Mouse (Mus musculus) liver, postnatal 0 days (tissue): ENCODE measurements around the gene Itgb2l. TPM values are rescaled to one million over a fixed set of nuclear protein-coding genes. Genes with fewer than 3 reads are reported as not detected.

ENCODE experiments used
- ATAC-seq: fragments of 200-750 bp; cut with Nextera tagmentation; 2 replicates; pipeline ENCODE4 v1.8.0; 2017; ENCODE audit warnings: mild to moderate bottlenecking, moderate library complexity
- DNase-seq: peaks from one replicate; pipeline ENCODE4 v3.0.0-alpha.2; 2016
- H3K27ac ChIP-seq: fragments of 300-500 bp; sonication (generic); 2 replicates; pipeline ENCODE4 v1.5.1; 2014; ENCODE audit warnings: antibody characterized with exemption, moderate library complexity, mild to moderate bottlenecking, low read depth
- H3K27me3 ChIP-seq: fragments of 300-500 bp; sonication (generic); 2 replicates; pipeline ENCODE4 v1.6.1; 2014; ENCODE audit warnings: low read length, control low read depth, mixed read lengths; ENCODE audit not compliant: insufficient read depth
- H3K36me3 ChIP-seq: fragments of 300-500 bp; sonication (generic); replicated peaks from 2 replicates; pipeline ENCODE4 v1.6.1; 2014; ENCODE audit warnings: mild to moderate bottlenecking, control low read depth, low read length, moderate library complexity, mixed read lengths; ENCODE audit not compliant: insufficient read depth
- H3K4me1 ChIP-seq: fragments of 300-500 bp; sonication (generic); 2 replicates; pipeline ENCODE4 v1.6.1; 2014; ENCODE audit warnings: antibody characterized with exemption, mild to moderate bottlenecking, control low read depth; ENCODE audit not compliant: insufficient read depth
- H3K4me2 ChIP-seq: fragments of 300-500 bp; sonication (generic); 2 replicates; pipeline ENCODE4 v1.6.1; 2014; ENCODE audit warnings: low read depth, mild to moderate bottlenecking, low read length, moderate library complexity, mixed read lengths
- H3K4me3 ChIP-seq: fragments of 300-500 bp; sonication (generic); 2 replicates; pipeline ENCODE4 v1.5.1; 2014; ENCODE audit warnings: low read depth, low read length
- H3K9ac ChIP-seq: fragments of 300-500 bp; sonication (generic); replicated peaks from 2 replicates; pipeline ENCODE4 v1.6.1; 2014; ENCODE audit warnings: mild to moderate bottlenecking, moderate library complexity
- H3K9me3 ChIP-seq: fragments of 300-500 bp; sonication (generic); 2 replicates; pipeline ENCODE4 v1.6.1; 2016; ENCODE audit warnings: mild to moderate bottlenecking, control low read depth, low read length, mixed read lengths
- CTCF ChIP-seq: sonication (generic); IDR thresholded peaks from 2 replicates; pipeline ENCODE4 v1.5.1; 2016; ENCODE audit warnings: antibody characterized with exemption, low read depth
- EP300 ChIP-seq: IDR thresholded peaks from 2 replicates; pipeline ENCODE4 v1.6.1; 2016; ENCODE audit warnings: antibody characterized with exemption, low read depth, mild to moderate bottlenecking
- WGBS: fragments of 180-500 bp; shearing (Covaris S2); extraction: QIAGEN DNeasy Blood & Tissue Kit; methylation state at CpG from one replicate; pipeline ENCODE4 v1.1.7; 2014; ENCODE audit not compliant: insufficient replicate concordance; 5-methylcytosine and 5-hydroxymethylcytosine counted together
- polyA plus RNA-seq: library from polyadenylated mRNA; unstranded; fragments of >200 nt; fragmentation: Nextera tagmentation; extraction: Ambion mirVana; gene quantifications from 2 replicates; pipeline ENCODE4 v1.2.1, GENCODE M21; 2015

Gene Itgb2l
- polyA plus RNA-seq, 1 experiment from 2014 or later, result 10.0 TPM

DNA sequence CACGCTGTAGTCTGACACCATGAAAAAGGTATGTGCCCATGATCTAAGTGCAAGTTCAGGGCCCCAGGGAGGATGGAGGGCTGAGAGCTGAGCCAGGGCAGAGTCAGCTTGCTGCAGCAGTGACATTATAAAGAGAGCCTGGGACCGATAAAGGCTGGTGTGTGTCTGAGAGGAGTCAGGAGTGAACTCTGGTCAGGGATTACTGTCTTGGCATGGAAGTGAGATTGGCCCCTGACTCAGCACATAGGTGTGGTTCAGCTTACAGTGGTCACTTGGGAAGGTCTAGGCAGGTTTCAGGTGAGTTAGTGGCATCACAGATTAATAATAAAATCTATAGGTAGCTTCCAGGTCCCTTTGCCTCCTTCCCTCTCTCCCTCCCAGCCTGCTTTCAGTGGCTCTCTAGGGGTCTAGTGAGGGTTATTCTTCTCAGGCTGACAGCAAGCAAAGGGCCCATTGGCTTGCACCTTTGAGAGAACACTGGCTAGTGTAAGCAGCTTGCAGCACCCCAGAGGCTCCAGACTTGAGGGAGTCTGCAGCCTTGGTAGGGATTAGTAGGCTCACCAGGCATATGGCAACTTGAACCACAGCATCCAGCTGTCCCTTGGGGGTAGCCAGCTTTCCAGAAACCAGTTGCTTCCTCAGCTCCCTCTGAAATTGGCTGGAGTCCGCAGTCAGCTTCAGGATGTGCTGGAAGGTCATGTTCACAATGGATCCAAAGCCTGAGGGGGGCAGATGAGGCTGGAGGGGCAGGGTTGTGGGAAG lies 9.2 kb downstream of the Itgb2l start:
- no peaks in the 10 kb centered on the region for H3K27me3 ChIP-seq
- WGBS, result 73% methylated on average over 3 of the region's 3 CpGs

DNA sequence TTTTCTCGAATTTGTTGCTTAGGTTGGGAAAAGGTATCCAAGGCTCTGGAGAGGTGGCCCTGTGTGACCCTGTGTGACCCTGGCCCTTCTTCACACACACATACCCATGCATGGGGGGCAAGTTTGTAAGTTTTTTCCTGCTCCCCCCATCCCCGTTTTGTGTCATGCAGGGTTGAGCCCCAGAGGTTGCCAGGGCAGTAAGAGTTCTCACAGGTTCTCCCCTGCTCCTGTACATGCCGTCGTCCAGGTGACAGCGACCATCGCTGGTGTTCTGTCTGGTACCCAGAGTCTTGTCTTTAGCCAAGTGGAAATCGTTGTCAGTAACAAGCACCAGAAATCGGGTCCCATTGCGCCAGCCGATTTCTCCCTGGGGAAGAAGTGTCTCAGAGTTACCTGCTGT lies 10.2 kb downstream of the Itgb2l start:
- ATAC-seq, result no peak
- Histone ChIP-seq H3K36me3 (no peaks in the 10 kb centered on the region), H3K9ac (no peak overlapping the region), H3K4me3 (no peak overlapping the region), H3K4me2 (no peak overlapping the region), H3K4me1 (no peaks in the 10 kb centered on the region), H3K27me3 (no peaks in the 10 kb centered on the region), H3K9me3 (no peaks in the 10 kb centered on the region), H3K27ac (no peak overlapping the region)
- WGBS, result 68% methylated on average over 10 of the region's 10 CpGs
- TF ChIP-seq EP300, result no peak
- no peak for TF ChIP-seq CTCF
- no peak for DNase-seq

More for the DNA sequence above, 9.2 kb downstream of the Itgb2l start:
- Histone ChIP-seq H3K4me2 (no peak overlapping the region), H3K9me3 (no peaks in the 10 kb centered on the region), H3K27ac (no peak overlapping the region), H3K4me1 (no peaks in the 10 kb centered on the region), H3K36me3 (no peaks in the 10 kb centered on the region), H3K4me3 (no peak overlapping the region), H3K9ac (no peak overlapping the region)
- ATAC-seq (no peak), DNase-seq (no peak)
- TF ChIP-seq CTCF (no peak), EP300 (no peak)

DNA sequence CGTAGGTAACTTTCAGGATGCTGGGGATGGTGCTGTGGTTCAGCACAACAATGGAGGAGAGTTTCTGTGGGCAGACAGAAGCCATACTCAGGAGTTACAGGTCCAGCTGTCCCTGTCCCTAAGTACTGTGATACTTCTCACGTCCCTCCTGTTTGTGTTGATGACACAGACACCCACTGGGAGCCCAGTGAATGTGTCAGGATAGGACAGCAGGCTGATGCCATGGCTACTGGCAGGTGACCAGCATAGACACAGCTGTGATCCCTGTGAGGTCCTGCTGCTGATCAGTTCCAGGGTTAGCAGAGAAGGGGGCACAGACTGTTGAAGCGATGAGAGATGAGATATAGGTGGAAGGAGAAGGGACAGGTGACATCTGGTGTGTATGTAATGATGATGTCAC lies 14.4 kb downstream of the Itgb2l start:
- Histone ChIP-seq H3K4me2 (no peak overlapping the region), H3K27ac (no peak overlapping the region), H3K4me3 (no peak overlapping the region), H3K9ac (no peak overlapping the region), H3K27me3 (no peaks in the 10 kb centered on the region), H3K9me3 (no peaks in the 10 kb centered on the region), H3K36me3 (0 out of 2 replicates have a peak, but pooled peaks cover 4% of the 10 kb centered on the region), H3K4me1 (no peaks in the 10 kb centered on the region)
- DNase-seq, result no peak
- no peak for TF ChIP-seq CTCF
- no peak for TF ChIP-seq EP300
- ATAC-seq, result no peak
- WGBS, result 46% methylated on average over 3 of the region's 3 CpGs

DNA sequence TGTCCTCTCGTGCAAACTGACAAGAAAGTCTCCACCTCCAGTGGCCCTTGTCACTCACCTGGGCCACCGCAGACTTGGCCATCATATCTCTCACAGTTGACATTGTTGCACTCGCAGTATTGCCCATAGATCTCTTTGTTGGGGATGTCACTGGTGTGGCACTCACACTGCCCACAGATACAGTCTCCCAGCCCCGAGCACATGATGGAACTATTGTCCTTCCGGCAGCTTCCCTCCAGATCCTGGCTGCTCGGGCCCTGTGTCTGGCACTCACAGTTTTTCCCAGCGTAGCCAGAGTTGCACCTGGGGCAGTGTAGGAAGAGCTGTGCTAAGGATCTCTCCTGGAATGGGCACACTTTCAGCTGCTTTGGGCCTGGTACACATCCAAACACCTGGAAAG lies 16.7 kb downstream of the Itgb2l start:
- Histone ChIP-seq H3K4me2 (no peak overlapping the region), H3K36me3 (peaks cover 4% of the 10 kb centered on the region; the same call in 1 of the 2 replicates), H3K27ac (no peak overlapping the region), H3K9me3 (no peaks in the 10 kb centered on the region), H3K27me3 (no peaks in the 10 kb centered on the region), H3K4me1 (no peaks in the 10 kb centered on the region), H3K4me3 (no peak overlapping the region), H3K9ac (no peak overlapping the region)
- no peak for DNase-seq
- no peak for ATAC-seq
- TF ChIP-seq EP300, result no peak
- TF ChIP-seq CTCF, result no peak
- WGBS, result 73% methylated on average over 7 of the region's 7 CpGs

DNA sequence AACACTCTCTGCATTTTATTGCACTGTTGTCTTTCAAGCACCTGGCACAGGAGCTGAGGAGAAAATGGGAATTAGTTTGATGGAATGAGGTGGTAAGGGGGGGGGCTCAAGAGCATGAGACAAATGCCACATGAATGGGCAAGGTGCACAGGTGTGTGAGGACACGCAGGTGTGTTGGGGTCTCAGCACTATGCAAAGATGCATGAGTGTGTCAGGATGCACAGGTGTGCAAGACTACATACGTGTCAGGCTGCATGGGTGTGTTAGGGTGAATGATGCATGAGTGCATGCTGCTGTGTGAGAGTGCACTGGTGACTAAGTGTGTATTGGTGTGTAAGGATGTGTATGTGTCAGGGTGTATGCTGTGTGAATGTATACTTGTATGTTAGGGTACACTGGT lies 18.4 kb downstream of the Itgb2l start:
- no peaks in the 10 kb centered on the region for H3K4me1 ChIP-seq
- WGBS, result 64% methylated on average over 2 of the region's 2 CpGs
- no peak overlapping the region for H3K4me2 ChIP-seq
- no peak overlapping the region for H3K9ac ChIP-seq
- H3K4me3 ChIP-seq, result no peak overlapping the region
- TF ChIP-seq CTCF (no peak), EP300 (no peak)
- DNase-seq (no peak), ATAC-seq (no peak)
- no peak overlapping the region for H3K27ac ChIP-seq
- H3K9me3 ChIP-seq, result no peaks in the 10 kb centered on the region
- H3K36me3 ChIP-seq, result peaks cover 5% of the 10 kb centered on the region; the same call in 1 of the 2 replicates
- no peaks in the 10 kb centered on the region for H3K27me3 ChIP-seq

DNA sequence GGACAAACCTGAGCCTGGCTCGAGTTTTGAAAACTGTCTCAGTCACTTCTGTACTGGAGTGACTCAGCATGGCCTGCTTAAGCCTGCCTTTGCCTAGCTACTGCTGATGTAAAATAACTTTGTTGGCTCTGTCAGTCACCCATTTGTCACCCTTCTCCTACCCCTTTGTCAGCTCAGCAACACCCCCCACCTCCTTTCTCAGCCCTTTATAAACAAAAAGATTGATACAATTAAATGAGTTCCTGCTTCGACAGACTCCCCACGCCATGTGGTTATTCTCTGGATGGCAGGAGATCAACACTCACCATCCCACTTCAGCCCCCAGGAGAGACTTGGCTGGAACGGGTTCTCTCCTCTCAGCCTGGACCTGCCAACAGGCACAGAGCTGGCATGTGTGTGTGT lies 35.4 kb downstream of the Itgb2l start:
- WGBS, result 48% methylated on average over 4 of the region's 4 CpGs
- TF ChIP-seq CTCF, result no peak
- TF ChIP-seq EP300, result no peak
- H3K27ac ChIP-seq, result no peak overlapping the region
- no peaks in the 10 kb centered on the region for H3K27me3 ChIP-seq
- no peaks in the 10 kb centered on the region for H3K9me3 ChIP-seq
- H3K4me1 ChIP-seq, result no peaks in the 10 kb centered on the region
- H3K36me3 ChIP-seq, result no peaks in the 10 kb centered on the region
- no peak overlapping the region for H3K9ac ChIP-seq
- no peak for ATAC-seq
- no peak overlapping the region for H3K4me3 ChIP-seq
- no peak for DNase-seq
- H3K4me2 ChIP-seq, result no peak overlapping the region
